Mouse (Mus musculus) right cerebral cortex, postnatal 36 days (tissue): ENCODE results near the gene Pate4.
"Not testable (repeated sequence)": the region's sequence is repeated elsewhere in the genome, so short reads cannot be mapped to it uniquely, and the experiment has no call there.

Source experiments
- DNase-seq, 2 experiments: peaks; one replicate each; pipeline ENCODE4 v3.0.0; 2022; ENCODE audit warnings: low spot score in 2 of 2, mixed read lengths in 1 of 2

Gene Pate4

GRCm38 (mm10) chr9:35611841-35612240, at the start of gene Pate4:
Pate4 (minus strand) TSS chr9:35611941.
- no peak for DNase-seq

GRCm38 (mm10) chr9:35648102-35648501, 36.4 kb upstream of the Pate4 start, which contains the start of gene Pate3:
Pate3 (minus strand) TSS chr9:35648202.
- no peak for DNase-seq

GRCm38 (mm10) chr9:35632981-35633380, 21.2 kb upstream of the Pate4 start:
- DNase-seq = no peak

DNA sequence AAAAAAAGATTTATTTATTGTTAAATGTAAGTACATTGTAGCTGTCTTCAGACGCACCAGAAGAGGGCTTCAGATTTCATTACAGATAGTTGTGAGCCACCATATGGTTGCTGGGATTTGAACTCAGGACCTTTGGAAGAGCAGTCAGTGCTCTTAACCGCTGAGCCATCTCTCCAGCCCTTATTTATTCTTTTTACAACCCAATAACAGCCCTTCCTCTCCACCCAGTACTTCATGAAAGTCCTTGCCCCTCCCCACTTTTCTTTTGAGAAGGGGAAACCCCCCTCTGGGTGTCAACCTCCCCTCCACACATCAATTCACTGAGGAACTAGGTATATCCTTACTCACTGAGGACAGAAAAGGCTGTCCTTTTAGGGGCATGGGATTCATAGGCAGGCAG, 5.0 kb upstream of the Pate4 start:
- DNase-seq = not testable (repeated sequence)

- no peak for DNase-seq
These were observed 2.3 kb upstream of the Pate4 start for GRCm38 (mm10) chr9:35614005-35614404.

- DNase-seq = peak in 1 of 2 experiments; percentile 12
These were observed 3.9 kb downstream of the Pate4 start for GRCm38 (mm10) chr9:35607647-35608405.

DNA sequence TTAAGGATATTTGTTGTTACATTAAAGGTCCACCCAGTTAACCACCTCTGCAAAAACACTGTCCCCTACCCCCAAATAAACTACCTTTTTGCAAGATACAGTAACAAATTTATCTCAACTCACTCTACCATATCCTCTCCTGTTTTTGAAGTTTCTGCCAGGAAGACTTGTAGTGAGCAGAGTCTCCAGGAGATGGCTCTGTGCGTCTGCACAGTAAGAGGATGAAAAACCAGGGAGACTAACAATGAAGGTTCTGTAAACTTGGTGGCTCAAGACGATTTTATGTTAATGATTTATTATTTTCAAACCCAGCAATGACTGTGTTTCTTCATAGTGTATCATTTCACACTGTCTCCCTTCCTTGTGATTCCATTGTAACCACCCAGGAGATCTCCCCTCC, 18.8 kb downstream of the Pate4 start:
- no peak for DNase-seq

- no peak for DNase-seq
These were observed 24.1 kb downstream of the Pate4 start for GRCm38 (mm10) chr9:35587674-35588073.

GRCm38 (mm10) chr9:35574416-35574815, 37.3 kb downstream of the Pate4 start:
- no peak for DNase-seq

GRCm38 (mm10) chr9:35570663-35571062, 41.1 kb downstream of the Pate4 start:
- DNase-seq = no peak

DNA sequence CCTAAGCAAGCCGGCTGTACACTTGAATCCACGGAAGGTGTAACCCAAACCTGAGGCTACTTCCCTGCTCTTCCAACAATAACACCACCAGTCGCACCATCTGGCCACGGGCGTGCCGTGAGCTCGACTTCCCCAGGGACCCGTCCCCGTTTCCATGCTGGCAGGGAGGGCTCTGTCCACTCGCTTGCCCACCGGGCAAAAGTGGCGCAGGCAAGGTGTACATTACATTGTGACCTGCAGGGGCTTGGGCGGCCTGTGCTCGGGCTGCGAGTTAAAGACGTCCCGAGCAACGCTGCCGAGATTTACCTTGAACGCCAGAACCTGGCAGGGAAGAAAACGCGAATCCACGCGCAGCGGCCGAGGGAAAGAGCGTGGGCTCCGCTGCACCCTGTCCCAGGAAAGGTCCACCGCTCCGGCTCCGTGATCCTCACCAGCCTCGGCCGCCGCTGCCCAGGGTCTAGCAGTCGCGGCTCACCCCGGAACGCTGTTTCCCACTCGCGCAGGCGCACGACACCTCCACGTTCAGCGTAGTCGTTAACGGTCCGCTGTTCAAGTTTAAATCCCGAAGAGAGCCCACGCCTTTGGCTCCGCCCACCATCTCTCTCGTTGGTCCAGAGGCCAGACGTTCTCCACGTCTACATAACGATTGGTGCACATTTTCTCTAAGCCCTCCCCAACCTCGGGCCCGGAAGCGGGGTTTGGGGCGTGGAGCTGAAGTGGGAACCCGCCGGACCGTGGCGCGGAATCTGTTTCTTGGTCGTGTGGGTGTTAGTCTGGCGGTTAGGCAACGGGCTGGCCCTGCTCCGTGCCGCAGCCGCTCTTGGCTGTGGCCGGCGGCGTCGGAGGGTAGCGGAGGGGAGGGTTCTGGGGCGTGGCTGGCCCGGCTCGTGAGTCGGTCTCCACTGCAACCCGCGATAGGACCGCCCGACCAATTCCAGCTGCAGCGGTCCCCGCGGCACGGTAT, 41.9 kb downstream of the Pate4 start, which contains the start of the genes Pate2 and Hyls1:
Pate2 (plus strand) TSS at position 714 of the 964 bp plus-strand sequence.
Hyls1 (minus strand) TSS at position 828 of the 964 bp plus-strand sequence.
- DNase-seq = peak; percentile 89 to 95

DNA sequence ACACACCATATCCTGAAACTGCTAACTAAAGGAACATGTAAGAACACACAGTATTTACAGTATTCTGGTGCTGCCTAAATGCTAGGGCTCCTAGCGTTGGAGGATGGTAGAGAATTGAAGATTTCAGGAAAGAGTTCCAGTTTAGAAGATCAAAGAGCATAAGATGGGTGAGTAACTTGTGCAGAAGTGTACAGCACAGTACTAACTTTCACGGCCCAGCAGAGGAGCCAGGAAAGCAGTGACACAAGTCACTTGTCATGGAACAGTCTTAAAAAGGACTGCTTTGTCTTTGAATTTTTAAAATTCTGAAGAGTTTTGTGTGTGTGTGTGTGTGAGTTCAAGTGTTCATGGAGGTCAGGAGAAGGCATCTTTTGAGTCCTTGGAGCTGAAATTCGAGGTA, 43.7 kb downstream of the Pate4 start:
- DNase-seq = no peak

DNA sequence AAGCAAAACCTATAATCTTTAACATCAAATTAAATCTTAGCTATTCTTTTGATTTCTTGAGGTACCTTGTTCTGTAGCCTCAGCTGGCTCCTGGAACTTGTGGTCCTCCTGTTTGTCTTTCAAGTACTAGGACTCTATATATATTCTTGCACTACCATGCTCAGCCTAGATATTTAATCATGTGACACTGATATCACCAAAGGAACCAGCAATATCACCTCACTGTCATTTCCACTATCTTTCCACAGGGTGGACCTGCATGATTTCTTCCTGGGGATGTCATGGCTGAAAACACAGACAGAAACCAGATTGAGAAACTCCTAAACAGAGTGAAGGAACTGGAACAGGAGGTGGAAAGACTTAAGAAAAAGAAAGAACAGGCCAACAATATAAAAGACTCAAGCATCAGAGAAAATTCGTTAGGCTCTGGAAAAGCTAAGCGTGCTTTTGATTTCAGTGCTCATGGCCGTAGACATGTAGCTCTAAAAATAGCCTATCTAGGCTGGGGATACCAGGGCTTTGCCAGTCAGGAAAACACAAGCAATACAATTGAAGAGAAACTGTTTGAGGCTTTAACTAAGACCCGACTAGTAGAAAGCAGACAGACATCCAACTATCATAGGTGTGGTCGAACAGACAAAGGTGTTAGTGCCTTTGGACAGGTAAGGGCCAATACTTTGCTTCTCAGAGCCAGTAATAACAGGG, 47.1 kb downstream of the Pate4 start:
- no peak for DNase-seq

DNA sequence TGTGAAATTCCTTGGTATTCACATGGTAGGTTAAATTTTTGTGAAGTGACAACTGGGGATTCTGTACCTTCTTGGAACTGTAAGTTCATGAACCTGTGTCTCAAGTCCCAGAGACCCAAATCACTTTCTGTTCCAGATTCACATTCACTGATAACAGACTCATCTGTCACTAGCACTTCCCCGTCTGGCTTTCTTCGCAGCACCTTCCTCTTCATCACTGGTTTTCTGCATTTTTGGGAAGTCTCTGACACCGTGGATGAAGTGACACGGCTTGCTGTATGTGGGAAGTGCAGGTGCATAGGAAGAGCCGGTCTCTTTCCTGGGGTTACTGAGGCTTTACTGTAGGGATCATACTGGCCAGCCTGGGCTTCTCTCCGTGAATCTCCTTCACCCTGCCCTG, 50.2 kb downstream of the Pate4 start:
- DNase-seq = no peak

DNA sequence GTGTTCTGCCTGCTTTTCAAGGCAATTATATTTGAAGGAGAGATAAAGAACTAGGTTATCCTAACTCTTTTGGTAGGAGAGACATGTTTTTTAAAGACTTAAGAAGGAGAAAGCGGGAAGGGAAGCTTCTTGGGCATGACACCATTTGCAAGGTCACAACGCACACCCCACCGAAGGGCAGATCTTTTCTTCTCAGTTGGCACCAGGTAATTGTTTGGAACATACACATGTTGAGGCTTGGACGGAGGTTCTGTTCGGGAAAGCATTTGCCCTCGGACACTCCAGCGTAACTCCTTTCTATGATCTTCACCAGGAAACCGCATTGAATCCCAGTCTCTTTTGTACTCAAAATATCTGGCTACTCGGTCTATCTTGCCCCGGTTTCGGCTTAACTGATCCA, 50.7 kb downstream of the Pate4 start:
- no peak for DNase-seq

DNA sequence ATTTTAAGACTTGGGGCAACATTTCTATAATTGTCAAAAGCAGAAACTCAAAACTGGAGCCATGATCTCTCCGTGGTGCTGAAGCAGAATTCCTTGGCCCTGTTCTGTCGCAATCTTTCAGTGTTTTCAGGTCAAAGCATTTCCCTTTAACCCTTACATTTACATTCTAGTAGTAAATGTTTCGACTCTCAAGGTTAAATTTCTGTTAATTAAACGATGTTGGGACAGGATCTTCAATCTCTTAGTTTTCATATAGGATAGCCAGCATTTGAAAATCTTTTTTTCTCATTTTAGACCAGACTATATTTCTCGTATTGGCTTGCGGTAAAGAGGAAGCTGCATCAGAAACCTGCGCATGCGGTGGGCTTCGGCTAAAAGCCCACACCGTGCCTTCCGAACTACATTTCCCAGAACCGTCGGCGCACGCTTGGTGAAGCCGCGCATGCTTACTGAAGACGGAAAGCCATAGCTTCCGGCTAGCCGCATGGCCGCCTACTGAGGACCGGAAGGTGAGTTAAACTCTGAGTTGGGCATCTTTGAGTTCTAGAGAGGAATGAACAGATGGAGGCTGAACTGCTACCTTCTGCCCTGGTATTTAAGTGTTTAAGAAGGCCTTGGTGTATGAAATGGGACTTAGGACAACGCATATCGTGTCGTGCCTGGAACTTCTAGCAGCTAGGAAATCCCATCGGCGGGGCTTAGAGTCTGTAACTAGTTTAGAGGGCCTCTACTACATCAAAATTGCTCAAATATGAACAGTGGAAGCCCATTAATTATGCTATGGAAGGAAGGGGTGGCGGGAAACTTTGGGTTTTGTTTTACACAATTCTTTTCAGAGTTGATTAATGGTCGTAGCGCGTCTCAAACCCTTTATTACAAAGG, 52.5 kb downstream of the Pate4 start:
- DNase-seq = peak; percentile 85 to 87

DNA sequence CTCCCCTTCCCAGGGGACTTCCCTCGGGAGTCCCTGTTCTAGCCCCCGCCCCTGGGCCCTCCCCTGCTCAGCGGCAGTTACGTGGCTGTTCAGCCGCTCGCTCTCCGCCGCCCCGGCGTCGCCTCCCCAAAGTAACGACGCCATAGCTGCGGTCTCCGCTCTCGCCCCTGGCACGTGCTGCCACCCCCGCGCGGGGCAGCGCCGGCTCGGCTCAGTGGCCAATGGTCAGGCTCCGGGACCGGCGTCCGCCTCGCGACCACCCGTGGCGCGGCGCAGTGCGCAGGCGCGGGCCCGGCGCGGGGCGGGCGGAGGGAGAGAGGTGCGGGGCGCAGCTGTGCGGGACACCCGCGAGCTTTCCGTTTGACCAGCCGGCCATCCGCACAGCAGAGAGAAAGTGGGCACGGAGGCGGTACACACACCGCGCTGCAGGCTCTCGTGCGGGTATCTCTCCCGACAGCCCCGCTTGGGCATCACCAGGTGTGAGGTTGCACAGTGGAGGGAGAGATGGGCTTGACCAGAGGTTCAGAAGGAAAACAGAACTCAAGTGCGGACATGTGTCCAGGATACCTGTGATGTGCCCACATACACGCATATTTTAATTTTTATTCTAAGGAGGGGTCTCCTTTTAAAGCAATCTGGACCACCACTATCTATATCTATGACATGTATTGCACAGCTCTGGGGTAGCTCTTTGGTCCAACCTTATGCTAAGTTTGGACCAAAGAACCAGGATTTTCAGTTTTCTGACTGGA, 53.3 kb downstream of the Pate4 start, which contains the start of the genes Ddx25 and Pus3:
Ddx25 (minus strand) TSS at position 272 of the 752 bp plus-strand sequence.
Pus3 (plus strand) TSS at position 339 of the 752 bp plus-strand sequence.
- DNase-seq = peak; percentile 60 to 71
